Mouse (Mus musculus) spleen, adult 2 months (tissue): ENCODE data around the gene Trim3.

ENCODE experiments used
- CTCF ChIP-seq: fragments of 200-500 bp; IDR thresholded peaks from 2 replicates; pipeline ENCODE4 v1.5.1; 2011; ENCODE audit warnings: mild to moderate bottlenecking, inconsistent platforms; ENCODE audit not compliant: insufficient read depth, insufficient read length, insufficient replicate concordance; ENCODE audit errors: extremely low read depth
- POLR2A ChIP-seq: fragments of 200-500 bp; IDR thresholded peaks from 2 replicates; pipeline ENCODE4 v1.6.1; 2011; ENCODE audit warnings: low read depth, low read length, inconsistent platforms

DNA sequence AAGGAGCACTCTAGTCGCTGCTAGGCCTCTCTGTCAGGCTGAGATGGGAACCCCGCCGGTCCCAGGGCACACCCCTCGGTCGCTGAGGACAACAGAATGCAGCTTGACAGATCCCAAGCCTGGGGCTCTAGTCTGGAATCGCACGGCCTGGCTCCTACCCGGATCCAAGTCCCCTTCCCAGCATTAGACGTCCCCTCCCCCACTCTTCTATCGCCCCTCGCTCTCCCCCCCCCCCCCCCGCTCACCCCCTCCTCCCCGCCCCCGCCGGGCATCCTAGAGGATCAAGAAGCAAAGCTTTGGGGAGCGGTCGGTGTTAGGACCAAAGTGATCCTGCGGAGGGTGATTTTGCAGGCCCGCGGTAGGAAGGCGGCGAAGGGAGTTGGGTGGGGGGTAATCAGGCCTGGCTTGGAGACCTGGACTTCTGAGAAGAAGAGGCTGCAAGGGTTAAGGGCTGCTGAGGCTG is 52.7 kb downstream of the Trim3 start:
- no peak for TF ChIP-seq POLR2A
- TF ChIP-seq CTCF = no peak
